Comparison of ENCODE assay signal across 10 mouse cellular contexts in genomic region chr4:59404375-59404774, GRCm38 (mm10). TPM values are rescaled to one million over a fixed set of nuclear protein-coding genes. Genes with fewer than 3 reads are reported as not detected.
DNase-seq lines count a peak whose midpoint lies in the region; ATAC-seq lines count a peak whose summit lies in the region.
"Had no signal": no experiment of that assay in that cellular context is flagged by ENCODE, and none has a peak within 500 bp of the region (broad histone marks: within the 10 kb centered on the region; RNA-seq: fewer than 3 reads in every experiment).

No protein-coding gene starts in this region.

- no peak overlapping the region for H3K9ac ChIP-seq in forebrain, embryonic 16.5 days (replicated peaks; ENCODE audit: low read depth, low read length)
- no peak overlapping the region for H3K9ac ChIP-seq in forebrain, embryonic 11.5 days (ENCODE audit: low read length)
- H3K9ac ChIP-seq: midbrain, embryonic 12.5 days had no signal

- WGBS in forebrain, embryonic 16.5 days: 35% methylated on average over 6 of the region's 6 CpGs
- WGBS in forebrain, embryonic 11.5 days: 68% methylated on average over 6 of the region's 6 CpGs

- no peak overlapping the region for H3K4me2 ChIP-seq in forebrain, embryonic 16.5 days (ENCODE audit: low read length)
- H3K4me2 ChIP-seq in forebrain, embryonic 11.5 days (ENCODE audit: low read depth, low read length, severe bottlenecking): no peak overlapping the region
- H3K4me2 ChIP-seq: midbrain, embryonic 12.5 days had no signal

- H3K9me3 ChIP-seq in forebrain, embryonic 16.5 days (ENCODE audit: control insufficient read depth, low read length): peaks cover 2% of the 10 kb centered on the region; the same call in 1 of the 2 replicates
- H3K9me3 ChIP-seq in forebrain, embryonic 11.5 days (ENCODE audit: control insufficient read depth, low read length): no peaks in the 10 kb centered on the region
- H3K9me3 ChIP-seq: midbrain, embryonic 12.5 days had no signal

- H3K4me3 ChIP-seq in forebrain, embryonic 16.5 days (replicated peaks; ENCODE audit: low read length): no peak overlapping the region
- H3K4me3 ChIP-seq in forebrain, embryonic 11.5 days (ENCODE audit: low read depth, low read length): no peak overlapping the region
- H3K4me3 ChIP-seq: midbrain, embryonic 12.5 days had no signal

- peaks cover 5% of the 10 kb centered on the region; the same call in 1 of the 2 replicates for H3K4me1 ChIP-seq in forebrain, embryonic 16.5 days (replicated peaks; ENCODE audit: control insufficient read depth, insufficient read depth, low read length)
- no peaks in the 10 kb centered on the region; the same call in 1 of the 2 replicates for H3K4me1 ChIP-seq in forebrain, embryonic 11.5 days (replicated peaks; ENCODE audit: control insufficient read depth, insufficient read depth, low read length)
- H3K4me1 ChIP-seq: midbrain, embryonic 12.5 days had no signal

- H3K27me3 ChIP-seq in forebrain, embryonic 16.5 days (replicated peaks; ENCODE audit: control insufficient read depth, insufficient read depth, low read length): 0 out of 2 replicates have a peak, but pooled peaks cover under 1% of the 10 kb centered on the region
- no peaks in the 10 kb centered on the region for H3K27me3 ChIP-seq in forebrain, embryonic 11.5 days (ENCODE audit: control insufficient read depth, insufficient read depth, low read length)

- H3K36me3 ChIP-seq in forebrain, embryonic 16.5 days (ENCODE audit: control insufficient read depth, insufficient read depth): no peaks in the 10 kb centered on the region
- no peaks in the 10 kb centered on the region for H3K36me3 ChIP-seq in forebrain, embryonic 11.5 days (ENCODE audit: control insufficient read depth, insufficient read depth, low read length)
- H3K36me3 ChIP-seq: midbrain, embryonic 12.5 days had no signal

- H3K27ac ChIP-seq in forebrain, embryonic 16.5 days (ENCODE audit: low read length): no peak overlapping the region
- H3K27ac ChIP-seq in forebrain, embryonic 11.5 days (ENCODE audit: low read depth, low read length): no peak overlapping the region
- H3K27ac ChIP-seq: midbrain, embryonic 12.5 days had no signal

- peak; percentile 43; the same call in 1 of the 2 replicates for ATAC-seq in forebrain, embryonic 16.5 days
- ATAC-seq in forebrain, embryonic 11.5 days (replicated peaks; ENCODE audit: low FRiP score): no peak

- no peak for DNase-seq in forebrain, embryonic 11.5 days (ENCODE audit: low spot score)
- peak; percentile 69 for DNase-seq in right cerebral cortex, adult 18-20 months
- no peak for DNase-seq in right cerebral cortex, postnatal 25 days
- DNase-seq in layer of hippocampus, adult 9-11 months: peak; percentile 27
- peak; percentile 78 for DNase-seq in telencephalon, adult 2 months (ENCODE audit: low read depth, low spot score)
- DNase-seq in cerebellum, adult 8-10 months: no peak
- DNase-seq in thymus, postnatal 0 days (ENCODE audit: low spot score): no peak
- DNase-seq: embryo, embryonic 11 days had no signal

RNA-seq across cellular contexts. Expression of gene Susd1, which starts 34.1 kb away (rescaled TPM):
- 0.84 and 1.8 TPM in 2 replicates for polyA plus RNA-seq in forebrain, embryonic 16.5 days (2015; fragmentation: Nextera tagmentation; extraction: Ambion mirVana)
- 0.92 and 1.3 TPM in 2 replicates for polyA plus RNA-seq in forebrain, embryonic 11.5 days (2014; fragmentation: Nextera tagmentation; extraction: Ambion mirVana)
- 8.4 and 11.4 TPM in 2 replicates for polyA plus RNA-seq in thymus, postnatal 0 days (2015; fragmentation: Nextera tagmentation; extraction: Ambion mirVana)

Comparison
In these comparisons a context has a peak if more than half of its experiments do, and no peak if none do; other contexts are left out.
1. DNase-seq: peak in right cerebral cortex, adult 18-20 months (single experiment), layer of hippocampus, adult 9-11 months (single experiment) and telencephalon, adult 2 months (single experiment); none in forebrain, embryonic 11.5 days (single experiment), right cerebral cortex, postnatal 25 days (single experiment), cerebellum, adult 8-10 months (single experiment) and thymus, postnatal 0 days (single experiment).